Mouse (Mus musculus): ENCODE measurements at regions not wholly inside any gene's neighbourhood (a gene's known extent, or its start where the extent isn't known, plus 50 kb on each side); places are given as distances from the start of the nearest gene placed in this dataset.
A peak's percentile ranks its signal among the peaks of the same experiment; 100 is the strongest.

DNA sequence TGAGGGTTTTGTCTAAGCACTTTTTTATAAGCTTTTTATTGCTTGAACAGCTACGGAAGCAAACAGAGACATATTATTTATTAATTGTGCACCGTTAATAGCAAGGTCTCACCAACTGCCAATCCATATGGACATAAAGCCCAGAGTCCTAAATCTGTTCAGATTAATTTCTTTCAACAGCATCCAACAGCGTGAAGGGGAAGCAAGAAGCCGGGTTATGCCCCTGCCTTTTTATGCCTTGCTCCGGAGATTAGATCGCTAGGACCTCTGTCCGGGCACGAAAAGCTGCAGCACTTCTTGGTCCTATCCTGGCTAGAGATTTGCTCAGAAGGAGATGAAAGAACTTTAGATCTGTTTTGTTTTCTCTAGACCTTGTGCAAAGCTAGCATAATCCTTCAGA, 289.6 kb upstream of the Epha7 start:
- no peak overlapping the region for H3K4me3 ChIP-seq
- H3K4me2 ChIP-seq (replicated peaks): no peak overlapping the region
- no peaks in the 10 kb centered on the region for H3K36me3 ChIP-seq
- H3K27ac ChIP-seq: no peak overlapping the region
- H3K4me1 ChIP-seq: no peaks in the 10 kb centered on the region
- H3K9me3 ChIP-seq: no peaks in the 10 kb centered on the region
- ATAC-seq (ENCODE audit: low FRiP score, low read depth): no peak
- no peaks in the 10 kb centered on the region for H3K27me3 ChIP-seq
- H3K9ac ChIP-seq: no peak overlapping the region
- WGBS: 60% methylated on average over 8 of the region's 8 CpGs

DNA sequence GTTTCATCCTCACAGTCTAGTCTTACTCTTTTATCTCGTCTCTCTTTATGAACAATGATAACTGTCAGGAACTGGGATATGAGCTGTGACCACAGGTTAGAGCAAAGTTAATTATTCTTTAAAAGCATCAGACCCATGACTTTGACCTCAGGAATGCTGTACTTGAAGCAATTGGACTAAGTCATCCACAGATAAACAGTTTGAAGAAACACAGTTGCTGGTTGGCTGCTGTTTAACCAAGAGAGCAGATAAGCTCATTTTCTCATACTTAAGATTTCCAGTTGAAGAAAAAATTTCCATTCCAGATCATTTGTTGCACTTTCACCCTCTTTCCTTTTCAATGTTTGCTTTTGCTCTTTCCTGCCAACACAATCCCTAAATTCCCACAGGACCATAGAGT, 270.7 kb upstream of the Epha7 start:
- 50% methylated on average over 1 of the region's 1 CpGs for WGBS
- ATAC-seq (ENCODE audit: low FRiP score, low read depth): no peak

DNA sequence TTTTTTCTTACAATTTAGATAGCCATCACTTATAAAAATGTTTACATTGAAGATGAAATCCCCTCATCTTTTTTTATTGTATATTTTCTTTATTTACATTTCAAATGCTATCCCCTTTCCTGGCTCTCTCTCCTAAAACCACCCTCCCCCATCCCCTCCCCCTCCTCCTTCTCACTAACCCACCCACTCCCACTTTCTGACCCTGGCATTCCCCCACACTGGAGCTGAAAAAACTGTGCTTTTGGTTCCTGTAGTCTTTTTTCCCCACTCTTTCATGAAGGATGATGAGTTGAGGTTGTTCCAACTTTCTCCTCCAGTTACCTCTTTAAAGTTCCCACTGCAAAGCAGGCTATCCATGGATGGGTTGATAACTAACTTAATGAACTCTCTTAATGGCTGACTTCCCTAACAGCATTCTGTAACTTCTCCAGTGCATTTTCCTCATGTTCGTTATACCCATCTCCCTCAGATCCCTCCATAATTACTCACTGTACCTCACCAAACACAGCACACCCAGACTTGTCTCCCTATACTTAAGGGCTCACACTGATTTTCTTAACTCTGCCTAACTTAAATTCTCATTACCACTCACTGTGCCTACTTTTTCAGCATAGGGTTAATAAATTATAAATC, 270.1 kb upstream of the Epha7 start:
- WGBS: 76% methylated on average over 1 of the region's 1 CpGs
- no peak overlapping the region for H3K4me2 ChIP-seq (replicated peaks)
- ATAC-seq (ENCODE audit: low FRiP score, low read depth): no peak
- no peak overlapping the region for H3K27ac ChIP-seq
- no peaks in the 10 kb centered on the region for H3K4me1 ChIP-seq
- no peaks in the 10 kb centered on the region for H3K27me3 ChIP-seq
- no peak overlapping the region for H3K4me3 ChIP-seq
- H3K9ac ChIP-seq: no peak overlapping the region
- no peaks in the 10 kb centered on the region for H3K9me3 ChIP-seq
- no peaks in the 10 kb centered on the region for H3K36me3 ChIP-seq

More for the DNA sequence above, 270.7 kb upstream of the Epha7 start:
- no peak overlapping the region for H3K4me2 ChIP-seq (replicated peaks)
- no peaks in the 10 kb centered on the region for H3K27me3 ChIP-seq
- no peaks in the 10 kb centered on the region for H3K4me1 ChIP-seq
- no peaks in the 10 kb centered on the region for H3K9me3 ChIP-seq
- no peak overlapping the region for H3K4me3 ChIP-seq
- no peaks in the 10 kb centered on the region for H3K36me3 ChIP-seq
- no peak overlapping the region for H3K9ac ChIP-seq
- no peak overlapping the region for H3K27ac ChIP-seq

DNA sequence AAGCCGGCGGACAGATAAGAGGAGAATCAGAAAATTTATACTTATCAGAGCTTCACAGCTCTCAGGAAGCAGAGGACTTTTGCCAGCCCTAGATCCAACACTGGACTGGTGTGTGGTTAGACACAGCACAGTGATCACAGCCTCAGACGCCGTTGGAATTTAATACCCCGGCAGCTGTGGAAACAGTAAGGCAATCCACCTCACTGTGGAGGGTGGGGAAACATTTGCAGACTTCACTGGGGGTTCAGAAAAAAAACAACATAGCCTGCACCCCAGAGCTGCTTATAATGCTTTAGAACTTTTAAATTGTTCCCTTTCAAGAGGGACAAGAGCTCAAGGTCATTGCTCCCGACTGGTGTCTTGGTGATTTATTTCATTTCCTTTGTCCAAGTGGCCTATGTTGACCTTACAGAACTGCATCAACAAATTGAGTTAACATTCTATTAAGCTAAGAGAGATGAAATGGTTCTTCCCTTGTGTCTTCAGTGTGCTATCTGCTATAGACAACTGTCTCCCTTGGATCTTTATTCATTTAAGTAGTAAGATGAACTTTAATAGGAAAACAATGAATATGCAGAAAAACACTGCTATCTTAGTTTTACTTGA, 264.6 kb upstream of the Epha7 start:
- Histone ChIP-seq H3K9me3 (no peaks in the 10 kb centered on the region), H3K4me1 (0 out of 2 replicates have a peak, but pooled peaks cover 3% of the 10 kb centered on the region), H3K27ac (no peak overlapping the region), H3K4me2 (replicated peaks) (no peak overlapping the region), H3K36me3 (no peaks in the 10 kb centered on the region), H3K4me3 (no peak overlapping the region), H3K9ac (no peak overlapping the region), H3K27me3 (no peaks in the 10 kb centered on the region)
- 39% methylated on average over 6 of the region's 6 CpGs for whole genome bisulfite sequencing
- ATAC-seq (ENCODE audit: low FRiP score, low read depth): 0 out of 2 replicates have a peak, but pooled peaks have one; percentile 48

DNA sequence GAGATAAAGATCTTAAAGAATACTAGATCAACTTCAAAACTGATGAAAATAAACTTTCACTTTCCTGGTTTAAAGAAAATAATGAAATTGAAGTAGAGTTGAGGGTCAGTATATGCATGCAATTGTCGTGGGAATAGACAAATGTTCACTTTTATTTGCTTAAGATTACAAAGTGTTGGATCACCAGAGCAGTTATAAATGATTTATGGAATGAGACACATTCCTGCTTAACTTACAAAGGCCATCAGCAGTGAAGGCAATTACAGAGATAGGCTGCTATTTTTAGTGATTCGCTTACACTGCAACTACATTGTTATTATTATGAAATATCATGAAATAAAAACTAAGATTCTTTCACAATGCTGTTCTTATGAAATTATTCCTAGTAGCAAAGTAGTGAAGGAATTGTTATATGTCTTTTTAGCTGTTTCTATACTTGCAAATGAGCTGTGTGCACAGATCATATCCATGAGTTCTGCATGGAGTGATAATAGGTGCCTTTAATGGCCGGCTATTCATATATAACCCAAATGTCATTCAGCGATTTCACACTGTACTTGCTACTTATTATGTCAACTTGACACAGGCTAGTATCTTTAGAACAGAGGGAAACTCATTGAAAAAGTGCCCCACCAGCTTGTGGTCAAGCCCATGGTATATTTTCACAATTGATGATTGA, 241.7 kb upstream of the Epha7 start:
- Histone ChIP-seq H3K4me3 (no peak overlapping the region), H3K9me3 (no peaks in the 10 kb centered on the region), H3K27me3 (no peaks in the 10 kb centered on the region), H3K9ac (no peak overlapping the region), H3K4me2 (replicated peaks) (no peak overlapping the region), H3K4me1 (no peaks in the 10 kb centered on the region), H3K27ac (no peak overlapping the region), H3K36me3 (no peaks in the 10 kb centered on the region)
- WGBS: 82% methylated on average over 4 of the region's 4 CpGs
- no peak for ATAC-seq (ENCODE audit: low FRiP score, low read depth)

DNA sequence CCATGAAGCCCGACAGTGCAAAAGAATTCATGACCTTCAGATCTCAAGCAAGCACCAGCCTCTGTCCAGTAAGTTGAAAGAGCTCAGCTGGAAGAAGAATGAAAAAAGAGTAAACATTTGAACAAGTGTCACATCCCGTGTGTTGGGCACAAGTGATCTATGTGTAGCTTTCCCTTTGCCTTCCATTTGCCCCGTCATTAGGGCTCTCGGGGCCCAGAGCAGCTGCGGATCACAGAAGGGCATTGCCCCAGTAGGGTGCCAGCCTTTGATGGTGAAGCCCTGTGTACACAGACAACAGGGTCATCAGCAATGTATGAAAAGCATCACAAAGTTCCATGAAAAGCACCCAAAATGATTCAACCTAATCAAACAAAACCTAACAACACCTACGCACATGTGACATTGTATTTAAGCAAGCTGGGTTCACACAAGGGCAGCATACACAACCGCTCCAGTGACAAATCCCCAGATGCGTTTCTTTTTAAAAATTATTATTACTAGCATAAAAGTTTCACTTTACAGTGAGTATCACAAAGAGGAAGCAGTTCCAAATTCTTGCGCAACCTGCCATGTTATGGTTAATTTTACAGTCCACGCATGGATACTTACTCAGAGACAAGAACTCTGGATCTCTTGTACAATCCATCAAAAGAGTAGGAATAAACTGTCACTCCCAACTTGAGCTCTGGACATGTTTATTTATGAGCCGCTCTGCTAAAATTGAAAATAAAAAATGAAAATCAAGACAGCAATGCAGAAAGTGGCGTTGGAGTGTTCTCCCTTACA, 224.0 kb upstream of the Epha7 start:
- H3K27ac ChIP-seq: no peak overlapping the region

More for the DNA sequence above, 224.0 kb upstream of the Epha7 start:
- Histone ChIP-seq H3K9ac (no peak overlapping the region), H3K4me3 (no peak overlapping the region), H3K4me2 (replicated peaks) (no peak overlapping the region), H3K36me3 (no peaks in the 10 kb centered on the region), H3K9me3 (no peaks in the 10 kb centered on the region), H3K4me1 (no peaks in the 10 kb centered on the region), H3K27me3 (no peaks in the 10 kb centered on the region)
- ATAC-seq (ENCODE audit: low FRiP score, low read depth): no peak
- 77% methylated on average over 12 of the region's 12 CpGs for WGBS
